Comparison of ENCODE assay signal across 20 mouse cellular contexts in genomic region chr2:146553701-146554100, GRCm38 (mm10). TPM values are rescaled to one million over a fixed set of nuclear protein-coding genes. Genes with fewer than 3 reads are reported as not detected.
DNase-seq lines count a peak whose midpoint lies in the region; ATAC-seq lines count a peak whose summit lies in the region.
"Had no signal": no experiment of that assay in that cellular context is flagged by ENCODE, and none has a peak within 500 bp of the region (broad histone marks: within the 10 kb centered on the region; RNA-seq: fewer than 3 reads in every experiment).

No protein-coding gene starts in this region.

- H3K9me3 ChIP-seq in heart, embryonic 11.5 days (replicated peaks; ENCODE audit: control insufficient read depth, low read length), result no peaks in the 10 kb centered on the region
- H3K9me3 ChIP-seq: embryonic facial prominence, embryonic 12.5 days; G1E; limb, embryonic 13.5 days; liver, embryonic 15.5 days; midbrain, embryonic 13.5 days had no signal

- H3K4me2 ChIP-seq in heart, embryonic 11.5 days, result no peak overlapping the region
- H3K4me2 ChIP-seq: embryonic facial prominence, embryonic 12.5 days; limb, embryonic 13.5 days; liver, embryonic 15.5 days; midbrain, embryonic 13.5 days had no signal

- H3K4me3 ChIP-seq in heart, embryonic 11.5 days (ENCODE audit: low read depth, low read length), result no peak overlapping the region
- H3K4me3 ChIP-seq: embryonic facial prominence, embryonic 12.5 days; layer of hippocampus, adult 2 months; limb, embryonic 13.5 days; liver, embryonic 15.5 days; midbrain, embryonic 13.5 days had no signal

- 21% methylated on average over 2 of the region's 2 CpGs for WGBS in heart, embryonic 11.5 days (ENCODE audit: insufficient replicate concordance)

- ATAC-seq in heart, embryonic 11.5 days (replicated peaks; ENCODE audit: insufficient number of reproducible peaks, low FRiP score, low TSS enrichment), result no peak
- ATAC-seq: midbrain, embryonic 13.5 days had no signal

- no peak overlapping the region for H3K27ac ChIP-seq in heart, embryonic 11.5 days (ENCODE audit: low read depth, low read length)
- H3K27ac ChIP-seq: embryonic facial prominence, embryonic 12.5 days; kidney, postnatal 0 days; layer of hippocampus, adult 2 months; limb, embryonic 13.5 days; liver, embryonic 15.5 days; midbrain, embryonic 13.5 days; stomach, postnatal 0 days had no signal

- peak; percentile 74 for DNase-seq in heart, adult 11 months
- DNase-seq in retina, postnatal 1 day, result peak; percentile 16
- no peak for DNase-seq in retina, embryonic 14.5 days (ENCODE audit: low spot score)
- peak; percentile 4 to 8 for DNase-seq in left cerebral cortex, adult 9 months (ENCODE audit: low spot score in 2 of 2)
- peak; percentile 5 to 9 for DNase-seq in right cerebral cortex, postnatal 36 days (ENCODE audit: low spot score in 2 of 2)
- no peak for DNase-seq in neural tube, embryonic 10.5 days (ENCODE audit: extremely low spot score, low spot score)
- DNase-seq in adrenal gland, postnatal 14 days, result no peak
- DNase-seq: adrenal gland, postnatal 25 days; cerebellum, postnatal 25 days; lung, postnatal 14 days; thymus, postnatal 4 days had no signal

- no peaks in the 10 kb centered on the region for H3K36me3 ChIP-seq in heart, embryonic 11.5 days (ENCODE audit: control insufficient read depth, insufficient read depth, low read length)
- H3K36me3 ChIP-seq: embryonic facial prominence, embryonic 12.5 days; G1E; limb, embryonic 13.5 days; liver, embryonic 15.5 days; midbrain, embryonic 13.5 days had no signal

- no peaks in the 10 kb centered on the region for H3K27me3 ChIP-seq in heart, embryonic 11.5 days (ENCODE audit: control insufficient read depth, insufficient read depth, low read length)
- H3K27me3 ChIP-seq: embryonic facial prominence, embryonic 12.5 days; limb, embryonic 13.5 days; liver, embryonic 15.5 days; midbrain, embryonic 13.5 days had no signal

- H3K4me1 ChIP-seq in heart, embryonic 11.5 days (ENCODE audit: control insufficient read depth, insufficient read depth, low read length), result peaks cover 6% of the 10 kb centered on the region
- H3K4me1 ChIP-seq: liver, embryonic 15.5 days had no signal

- H3K9ac ChIP-seq in heart, embryonic 11.5 days (ENCODE audit: low read depth, low read length), result no peak overlapping the region
- H3K9ac ChIP-seq: embryonic facial prominence, embryonic 12.5 days; limb, embryonic 13.5 days; liver, embryonic 15.5 days; midbrain, embryonic 13.5 days had no signal

RNA-seq across cellular contexts. Expression of gene Ralgapa2, which starts 41.6 kb away (rescaled TPM):
- 10.6 TPM in 2 replicates for polyA plus RNA-seq in heart, embryonic 11.5 days (2014; fragmentation: Nextera tagmentation; extraction: Ambion mirVana)
- total RNA-seq in adrenal gland, postnatal 14 days (2021), result 35.3 and 35.4 TPM in 2 replicates

Comparison
In these comparisons a context has a peak if more than half of its experiments do, and no peak if none do; other contexts are left out.
1. DNase-seq: peak in heart, adult 11 months (single experiment), retina, postnatal 1 day (single experiment), left cerebral cortex, adult 9 months (2 of 2) and right cerebral cortex, postnatal 36 days (2 of 2); none in retina, embryonic 14.5 days (single experiment), neural tube, embryonic 10.5 days (single experiment) and adrenal gland, postnatal 14 days (single experiment).